Mouse (Mus musculus): Measurements from ENCODE around the gene Sema4a.

DNA sequence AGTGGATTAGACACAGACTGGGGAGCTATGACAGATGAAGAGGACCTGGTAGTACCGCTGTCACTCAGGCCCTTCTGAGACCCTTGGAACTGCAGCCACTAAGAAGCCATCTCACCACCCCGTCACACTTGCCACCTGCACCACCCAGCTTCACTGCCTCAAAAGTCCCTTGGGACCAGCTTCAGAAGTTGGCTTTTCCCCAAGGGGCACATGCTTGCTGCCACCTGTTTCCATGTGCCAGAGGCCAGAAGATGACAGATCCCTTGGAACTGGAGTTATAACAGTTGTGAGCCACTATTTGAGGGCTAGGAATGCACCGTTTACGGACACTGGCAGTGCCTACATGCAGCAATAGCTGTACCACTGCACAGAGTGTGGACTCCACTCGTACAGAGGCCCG, 65.7 kb downstream of the Sema4a start:
- TF ChIP-seq POLR2A (IDR thresholded peaks at IDR 0.05; ENCODE audit: low read depth, low read length) (no peak), CTCF (IDR thresholded peaks at IDR 0.05; ENCODE audit: extremely low read depth, insufficient read length, insufficient replicate concordance, low read depth, low read length) (no peak)
